Mouse (Mus musculus) lung, embryonic 15.5 days (tissue): ENCODE measurements around the gene Dock10. TPM values are rescaled to one million over a fixed set of nuclear protein-coding genes. Genes with fewer than 3 reads are reported as not detected.
A peak's percentile ranks its signal among the peaks of the same experiment; 100 is the strongest.

Experiments used
- ATAC-seq: fragments of 200-750 bp; cut with Nextera tagmentation; 2 replicates; pipeline ENCODE4 v1.8.0; 2017; ENCODE audit warnings: moderate number of reproducible peaks, borderline replicate concordance; ENCODE audit not compliant: low FRiP score, low TSS enrichment; ENCODE audit errors: extremely low read depth
- H3K27ac ChIP-seq: fragments of 300-500 bp; sonication (generic); 2 replicates; pipeline ENCODE4 v1.5.1; 2015; ENCODE audit warnings: moderate library complexity, mild to moderate bottlenecking, inconsistent platforms
- H3K27me3 ChIP-seq: fragments of 300-500 bp; sonication (generic); 2 replicates; pipeline ENCODE4 v1.6.1; 2015; ENCODE audit warnings: inconsistent platforms
- H3K36me3 ChIP-seq: fragments of 300-500 bp; sonication (generic); 2 replicates; pipeline ENCODE4 v1.6.1; 2015; ENCODE audit warnings: inconsistent platforms
- H3K4me1 ChIP-seq: fragments of 300-500 bp; sonication (generic); 2 replicates; pipeline ENCODE4 v1.6.1; 2015; ENCODE audit warnings: inconsistent platforms
- H3K4me2 ChIP-seq: fragments of 300-500 bp; sonication (generic); 2 replicates; pipeline ENCODE4 v1.6.1; 2015; ENCODE audit warnings: inconsistent platforms, mild to moderate bottlenecking, moderate library complexity
- H3K4me3 ChIP-seq: fragments of 300-500 bp; sonication (generic); 2 replicates; pipeline ENCODE4 v1.5.1; 2015; ENCODE audit warnings: mild to moderate bottlenecking, inconsistent platforms
- H3K9ac ChIP-seq: fragments of 300-500 bp; sonication (generic); 2 replicates; pipeline ENCODE4 v1.6.1; 2015; ENCODE audit warnings: inconsistent platforms
- H3K9me3 ChIP-seq: fragments of 300-500 bp; sonication (generic); 2 replicates; pipeline ENCODE4 v1.6.1; 2016; ENCODE audit warnings: inconsistent platforms
- WGBS: fragments of 180-500 bp; shearing (Covaris S2); methylation state at CpG from one replicate; pipeline ENCODE4 v1.1.7; 2015; 5-methylcytosine and 5-hydroxymethylcytosine counted together
- polyA plus RNA-seq: library from polyadenylated mRNA; unstranded; fragments of >200 nt; fragmentation: Nextera tagmentation; extraction: Ambion mirVana; gene quantifications from 2 replicates; pipeline ENCODE4 v1.2.1, GENCODE M21; 2015

Gene Dock10
- polyA plus RNA-seq, 1 experiment from 2014 or later = 5.4 TPM

- ATAC-seq = no peak
- no peaks in the 10 kb centered on the region for H3K36me3 ChIP-seq
- H3K27ac ChIP-seq = no peak overlapping the region
- no peak overlapping the region for H3K4me2 ChIP-seq
- H3K9ac ChIP-seq = no peak overlapping the region
- H3K9me3 ChIP-seq = no peaks in the 10 kb centered on the region
- no peaks in the 10 kb centered on the region for H3K27me3 ChIP-seq
- 57% methylated on average over 3 of the region's 3 CpGs for WGBS
- H3K4me3 ChIP-seq = no peak overlapping the region
- no peaks in the 10 kb centered on the region for H3K4me1 ChIP-seq
Measured at GRCm38 (mm10) chr1:80646602-80647001, 111.7 kb downstream of the Dock10 start.

GRCm38 (mm10) chr1:80643866-80644451 lies 114.4 kb downstream of the Dock10 start:
- Histone ChIP-seq H3K4me3 (no peak overlapping the region), H3K9ac (no peak overlapping the region), H3K9me3 (no peaks in the 10 kb centered on the region), H3K36me3 (no peaks in the 10 kb centered on the region), H3K27me3 (no peaks in the 10 kb centered on the region), H3K27ac (no peak overlapping the region), H3K4me2 (no peak overlapping the region), H3K4me1 (no peaks in the 10 kb centered on the region)
- ATAC-seq = no peak
- whole genome bisulfite sequencing = 78% methylated on average over 4 of the region's 4 CpGs

GRCm38 (mm10) chr1:80641832-80642231 lies 116.5 kb downstream of the Dock10 start:
- 79% methylated on average over 3 of the region's 3 CpGs for WGBS
- no peak overlapping the region for H3K27ac ChIP-seq
- H3K4me2 ChIP-seq = no peak overlapping the region
- H3K9ac ChIP-seq = no peak overlapping the region
- ATAC-seq = no peak
- no peak overlapping the region for H3K4me3 ChIP-seq
- H3K36me3 ChIP-seq = no peaks in the 10 kb centered on the region
- no peaks in the 10 kb centered on the region for H3K9me3 ChIP-seq
- H3K4me1 ChIP-seq = no peaks in the 10 kb centered on the region
- H3K27me3 ChIP-seq = no peaks in the 10 kb centered on the region

GRCm38 (mm10) chr1:80641288-80641687 lies 117.0 kb downstream of the Dock10 start:
- no peak for ATAC-seq
- Histone ChIP-seq H3K27me3 (no peaks in the 10 kb centered on the region), H3K27ac (no peak overlapping the region), H3K9ac (no peak overlapping the region), H3K4me2 (no peak overlapping the region), H3K4me3 (no peak overlapping the region), H3K36me3 (no peaks in the 10 kb centered on the region), H3K9me3 (no peaks in the 10 kb centered on the region), H3K4me1 (no peaks in the 10 kb centered on the region)
- WGBS = 67% methylated on average over 1 of the region's 1 CpGs

GRCm38 (mm10) chr1:80639553-80639952 lies 118.8 kb downstream of the Dock10 start:
- Histone ChIP-seq H3K4me3 (no peak overlapping the region), H3K27me3 (no peaks in the 10 kb centered on the region), H3K9ac (no peak overlapping the region), H3K4me2 (no peak overlapping the region), H3K27ac (no peak overlapping the region), H3K4me1 (no peaks in the 10 kb centered on the region), H3K9me3 (no peaks in the 10 kb centered on the region), H3K36me3 (no peaks in the 10 kb centered on the region)
- no peak for ATAC-seq
- WGBS = 80% methylated on average over 1 of the region's 1 CpGs

- Histone ChIP-seq H3K36me3 (no peaks in the 10 kb centered on the region), H3K4me1 (no peaks in the 10 kb centered on the region), H3K27me3 (no peaks in the 10 kb centered on the region), H3K4me2 (no peak overlapping the region), H3K9ac (no peak overlapping the region), H3K9me3 (no peaks in the 10 kb centered on the region), H3K27ac (no peak overlapping the region), H3K4me3 (no peak overlapping the region)
- 59% methylated on average over 4 of the region's 4 CpGs for WGBS
- peak; percentile 55; the same call in 1 of the 2 replicates for ATAC-seq
Measured at GRCm38 (mm10) chr1:80637214-80637705, 121.1 kb downstream of the Dock10 start.

- Histone ChIP-seq H3K9ac (no peak overlapping the region), H3K27ac (no peak overlapping the region), H3K27me3 (no peaks in the 10 kb centered on the region), H3K4me3 (no peak overlapping the region), H3K36me3 (no peaks in the 10 kb centered on the region), H3K4me2 (no peak overlapping the region), H3K4me1 (no peaks in the 10 kb centered on the region), H3K9me3 (no peaks in the 10 kb centered on the region)
- WGBS = 91% methylated on average over 4 of the region's 4 CpGs
- no peak for ATAC-seq
Measured at GRCm38 (mm10) chr1:80635825-80636224, 122.5 kb downstream of the Dock10 start.

GRCm38 (mm10) chr1:80633536-80633935 lies 124.8 kb downstream of the Dock10 start:
- Histone ChIP-seq H3K4me3 (no peak overlapping the region), H3K9me3 (no peaks in the 10 kb centered on the region), H3K4me1 (no peaks in the 10 kb centered on the region), H3K27ac (no peak overlapping the region), H3K4me2 (no peak overlapping the region), H3K9ac (no peak overlapping the region), H3K27me3 (no peaks in the 10 kb centered on the region), H3K36me3 (no peaks in the 10 kb centered on the region)
- WGBS = 82% methylated on average over 4 of the region's 4 CpGs
- no peak for ATAC-seq

- Histone ChIP-seq H3K36me3 (no peaks in the 10 kb centered on the region), H3K27me3 (no peaks in the 10 kb centered on the region), H3K4me1 (no peaks in the 10 kb centered on the region), H3K9ac (no peak overlapping the region), H3K4me3 (no peak overlapping the region), H3K9me3 (no peaks in the 10 kb centered on the region), H3K27ac (no peak overlapping the region), H3K4me2 (no peak overlapping the region)
- WGBS = 63% methylated on average over 5 of the region's 5 CpGs
- no peak for ATAC-seq
Measured at GRCm38 (mm10) chr1:80630179-80631149, 127.9 kb downstream of the Dock10 start.

GRCm38 (mm10) chr1:80628054-80628453 lies 130.3 kb downstream of the Dock10 start:
- Histone ChIP-seq H3K4me2 (no peak overlapping the region), H3K4me3 (no peak overlapping the region), H3K27ac (no peak overlapping the region), H3K4me1 (no peaks in the 10 kb centered on the region), H3K27me3 (no peaks in the 10 kb centered on the region), H3K9ac (no peak overlapping the region), H3K9me3 (no peaks in the 10 kb centered on the region), H3K36me3 (no peaks in the 10 kb centered on the region)
- ATAC-seq = no peak

GRCm38 (mm10) chr1:80626800-80627199 lies 131.5 kb downstream of the Dock10 start:
- no peak overlapping the region for H3K4me2 ChIP-seq

GRCm38 (mm10) chr1:80625371-80625770 lies 133.0 kb downstream of the Dock10 start:
- no peak overlapping the region for H3K4me3 ChIP-seq
- no peaks in the 10 kb centered on the region for H3K27me3 ChIP-seq
- no peak overlapping the region for H3K9ac ChIP-seq
- no peak overlapping the region for H3K4me2 ChIP-seq
- H3K9me3 ChIP-seq = no peaks in the 10 kb centered on the region
- ATAC-seq = no peak
- no peaks in the 10 kb centered on the region for H3K36me3 ChIP-seq
- no peak overlapping the region for H3K27ac ChIP-seq
- H3K4me1 ChIP-seq = no peaks in the 10 kb centered on the region
- WGBS = 17% methylated on average over 1 of the region's 1 CpGs

More at GRCm38 (mm10) chr1:80626800-80627199, 131.5 kb downstream of the Dock10 start:
- H3K36me3 ChIP-seq = no peaks in the 10 kb centered on the region
- ATAC-seq = no peak
- H3K4me1 ChIP-seq = no peaks in the 10 kb centered on the region
- H3K4me3 ChIP-seq = no peak overlapping the region
- H3K9ac ChIP-seq = no peak overlapping the region
- H3K9me3 ChIP-seq = no peaks in the 10 kb centered on the region
- H3K27me3 ChIP-seq = no peaks in the 10 kb centered on the region
- no peak overlapping the region for H3K27ac ChIP-seq
- WGBS = 85% methylated on average over 4 of the region's 4 CpGs
